Mouse (Mus musculus): ENCODE measurements around the gene Akap8l. TPM values are rescaled to one million over a fixed set of nuclear protein-coding genes. Genes with fewer than 3 reads are reported as not detected.

Akap8l gene
- total and polyA plus RNA-seq, 2 experiments from 2014 or later: 76.3 to 95.7 TPM

DNA sequence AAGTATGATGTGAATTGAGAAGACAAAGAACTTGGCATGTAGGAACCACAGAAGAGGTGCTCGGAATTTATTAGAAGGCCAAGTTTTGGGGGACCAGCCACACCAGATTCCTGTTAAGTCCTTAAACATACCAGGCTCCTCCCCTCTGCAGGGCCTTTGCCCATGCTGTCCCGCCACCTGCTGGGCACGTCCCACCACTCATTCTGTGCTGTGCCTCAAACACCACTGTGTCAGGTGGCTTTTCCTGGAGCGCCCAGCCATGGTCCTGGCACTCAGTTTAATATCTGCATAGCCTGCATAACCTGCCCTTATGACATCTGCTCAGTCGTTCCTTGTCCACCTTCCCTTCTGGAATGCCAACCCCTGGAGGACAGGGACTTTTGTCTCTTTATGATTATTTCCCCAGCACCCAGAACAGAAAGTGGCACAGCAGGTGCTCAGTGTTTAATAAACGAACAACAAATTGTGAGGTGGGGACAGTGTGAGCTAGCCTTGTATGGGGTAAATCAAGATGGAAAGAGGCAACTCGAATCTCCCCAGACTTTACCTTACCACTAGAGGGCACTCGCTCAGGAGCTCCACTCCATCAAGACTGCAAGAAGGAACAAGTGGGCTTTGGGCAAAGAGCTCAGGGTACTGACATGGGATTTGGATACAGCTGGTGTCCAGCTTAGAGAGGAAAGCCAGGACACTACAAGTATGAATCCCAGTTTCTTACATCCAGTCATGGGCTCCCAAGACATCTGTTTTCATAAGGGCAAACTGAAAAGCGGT, 36.4 kb upstream of the Akap8l start:
- no peak overlapping the region for H3K4me2 ChIP-seq (ENCODE audit: low read depth, low read length)
- H3K36me3 ChIP-seq (ENCODE audit: insufficient read depth, low read length): peaks cover 13% of the 10 kb centered on the region
- H3K4me1 ChIP-seq (ENCODE audit: insufficient read depth, low read length): no peaks in the 10 kb centered on the region; the same call in 1 of the 2 replicates
- no peak overlapping the region for H3K27ac ChIP-seq
- no peak overlapping the region for H3K9ac ChIP-seq (replicated peaks; ENCODE audit: low read length)
- H3K27me3 ChIP-seq (ENCODE audit: insufficient read depth, low read length): peaks cover 6% of the 10 kb centered on the region; the same call in 1 of the 2 replicates
- DNase-seq (ENCODE audit: low spot score) (no peak), ATAC-seq (no peak)
- 71% methylated on average over 9 of the region's 9 CpGs for WGBS
- peak; percentile 49 for TF ChIP-seq CTCF (IDR thresholded peaks at IDR 0.05; ENCODE audit: low read depth)
- no peaks in the 10 kb centered on the region for H3K9me3 ChIP-seq (ENCODE audit: low read length)
- H3K4me3 ChIP-seq (ENCODE audit: low read length): no peak overlapping the region

GRCm38 (mm10) chr17:32383661-32384060, 33.3 kb upstream of the Akap8l start:
- 46% methylated on average over 5 of the region's 5 CpGs for WGBS
- Histone ChIP-seq H3K4me3 (ENCODE audit: low read length) (no peak overlapping the region), H3K4me2 (ENCODE audit: low read depth, low read length) (no peak overlapping the region), H3K27ac (no peak overlapping the region), H3K27me3 (ENCODE audit: insufficient read depth, low read length) (no peaks in the 10 kb centered on the region), H3K4me1 (ENCODE audit: insufficient read depth, low read length) (no peaks in the 10 kb centered on the region; the same call in 1 of the 2 replicates), H3K36me3 (ENCODE audit: insufficient read depth, low read length) (peaks cover 13% of the 10 kb centered on the region), H3K9me3 (ENCODE audit: low read length) (no peaks in the 10 kb centered on the region), H3K9ac (replicated peaks; ENCODE audit: low read length) (no peak overlapping the region)
- TF ChIP-seq CTCF (IDR thresholded peaks at IDR 0.05; ENCODE audit: low read depth): no peak
- DNase-seq (ENCODE audit: low spot score): peak; percentile 62
- ATAC-seq: no peak

GRCm38 (mm10) chr17:32382576-32382975, 32.2 kb upstream of the Akap8l start:
- no peaks in the 10 kb centered on the region for H3K9me3 ChIP-seq (ENCODE audit: low read length)
- DNase-seq (ENCODE audit: low spot score): peak; percentile 85
- no peaks in the 10 kb centered on the region for H3K27me3 ChIP-seq (ENCODE audit: insufficient read depth, low read length)
- WGBS: 50% methylated on average over 7 of the region's 7 CpGs
- no peak for TF ChIP-seq CTCF (IDR thresholded peaks at IDR 0.05; ENCODE audit: low read depth)
- 0 out of 2 replicates have a peak overlapping the region, but pooled peaks have one; percentile 7 for H3K4me2 ChIP-seq (ENCODE audit: low read depth, low read length)
- no peaks in the 10 kb centered on the region; the same call in 1 of the 2 replicates for H3K4me1 ChIP-seq (ENCODE audit: insufficient read depth, low read length)
- H3K4me3 ChIP-seq (ENCODE audit: low read length): no peak overlapping the region
- peak; percentile 88 for ATAC-seq
- no peak overlapping the region for H3K27ac ChIP-seq
- H3K36me3 ChIP-seq (ENCODE audit: insufficient read depth, low read length): peaks cover 13% of the 10 kb centered on the region
- no peak overlapping the region for H3K9ac ChIP-seq (replicated peaks; ENCODE audit: low read length)

DNA sequence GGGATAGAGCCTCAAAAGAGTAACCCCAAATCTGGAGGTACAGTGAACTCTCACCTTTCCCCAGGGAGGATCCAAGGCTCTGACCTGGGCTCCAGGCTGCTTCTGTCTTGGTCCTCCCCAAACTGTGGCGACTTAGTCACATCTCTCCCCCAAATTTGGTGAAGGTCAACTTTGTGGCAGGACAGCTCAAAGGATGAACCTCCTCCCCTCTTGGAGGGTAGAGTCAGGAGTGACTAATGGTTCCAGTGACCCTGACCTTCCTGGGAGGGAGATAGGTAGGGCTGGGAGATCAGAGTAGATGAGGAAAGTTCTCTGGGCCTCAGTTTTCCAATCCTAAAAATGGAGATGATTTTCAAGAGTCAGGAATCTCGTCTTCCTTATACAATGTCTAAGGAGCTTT, 28.4 kb upstream of the Akap8l start:
- H3K4me2 ChIP-seq (ENCODE audit: low read depth, low read length): no peak overlapping the region
- 90% methylated on average over 2 of the region's 2 CpGs for WGBS
- H3K36me3 ChIP-seq (ENCODE audit: insufficient read depth, low read length): peaks cover 19% of the 10 kb centered on the region
- no peaks in the 10 kb centered on the region for H3K9me3 ChIP-seq (ENCODE audit: low read length)
- DNase-seq (ENCODE audit: low spot score): no peak
- no peak for ATAC-seq
- H3K4me1 ChIP-seq (ENCODE audit: insufficient read depth, low read length): no peaks in the 10 kb centered on the region; the same call in 1 of the 2 replicates
- H3K27me3 ChIP-seq (ENCODE audit: insufficient read depth, low read length): no peaks in the 10 kb centered on the region
- H3K9ac ChIP-seq (replicated peaks; ENCODE audit: low read length): no peak overlapping the region
- no peak overlapping the region for H3K4me3 ChIP-seq (ENCODE audit: low read length)
- H3K27ac ChIP-seq: no peak overlapping the region
- TF ChIP-seq CTCF (IDR thresholded peaks at IDR 0.05; ENCODE audit: low read depth): no peak

- TF ChIP-seq CTCF (IDR thresholded peaks at IDR 0.05; ENCODE audit: low read depth): no peak
- no peaks in the 10 kb centered on the region for H3K9me3 ChIP-seq (ENCODE audit: low read length)
- no peak overlapping the region for H3K27ac ChIP-seq
- 66% methylated on average over 9 of the region's 9 CpGs for WGBS
- no peak for ATAC-seq
- no peak for DNase-seq (ENCODE audit: low spot score)
- H3K4me2 ChIP-seq (ENCODE audit: low read depth, low read length): no peak overlapping the region
- H3K4me3 ChIP-seq (ENCODE audit: low read length): no peak overlapping the region
- H3K27me3 ChIP-seq (ENCODE audit: insufficient read depth, low read length): no peaks in the 10 kb centered on the region
- H3K9ac ChIP-seq (replicated peaks; ENCODE audit: low read length): no peak overlapping the region
- peaks cover 7% of the 10 kb centered on the region; the same call in 1 of the 2 replicates for H3K36me3 ChIP-seq (ENCODE audit: insufficient read depth, low read length)
- H3K4me1 ChIP-seq (ENCODE audit: insufficient read depth, low read length): no peaks in the 10 kb centered on the region
These were observed 26.7 kb upstream of the Akap8l start for GRCm38 (mm10) chr17:32377137-32377536.

DNA sequence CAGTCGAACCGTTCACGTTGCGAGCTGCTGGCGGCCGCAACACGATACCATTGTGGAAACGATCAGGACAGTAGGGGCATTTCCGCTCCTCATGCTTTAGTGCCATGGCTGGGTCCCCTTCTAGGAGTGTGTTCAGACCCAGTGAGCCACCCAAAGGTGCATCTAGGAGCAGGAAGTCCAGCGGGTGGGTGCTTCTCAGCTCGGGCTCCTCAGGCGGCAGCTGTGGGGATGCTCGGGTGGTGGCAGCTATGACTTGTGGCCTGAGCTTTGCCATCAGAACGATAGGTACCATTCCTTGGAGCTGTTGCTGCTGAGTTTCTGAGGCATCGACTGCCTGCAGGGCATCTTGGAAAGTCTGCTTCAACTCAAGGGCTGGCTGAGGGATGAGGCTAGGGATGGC, 26.1 kb upstream of the Akap8l start:
- TF ChIP-seq CTCF (IDR thresholded peaks at IDR 0.05; ENCODE audit: low read depth): no peak
- Histone ChIP-seq H3K4me2 (ENCODE audit: low read depth, low read length) (no peak overlapping the region), H3K27ac (no peak overlapping the region), H3K4me1 (ENCODE audit: insufficient read depth, low read length) (no peaks in the 10 kb centered on the region), H3K4me3 (ENCODE audit: low read length) (no peak overlapping the region), H3K36me3 (ENCODE audit: insufficient read depth, low read length) (0 out of 2 replicates have a peak, but pooled peaks cover 7% of the 10 kb centered on the region), H3K9me3 (ENCODE audit: low read length) (no peaks in the 10 kb centered on the region), H3K27me3 (ENCODE audit: insufficient read depth, low read length) (no peaks in the 10 kb centered on the region), H3K9ac (replicated peaks; ENCODE audit: low read length) (no peak overlapping the region)
- no peak for DNase-seq (ENCODE audit: low spot score)
- no peak for ATAC-seq
- 83% methylated on average over 15 of the region's 15 CpGs for WGBS

Measured in hindbrain, postnatal 0 days (tissue).